Mouse (Mus musculus): ENCODE results near the gene Cat. TPM values are rescaled to one million over a fixed set of nuclear protein-coding genes. Genes with fewer than 3 reads are reported as not detected.

Cat gene
- polyA plus RNA-seq (2014; fragmentation: Illumina TruSeq; extraction: RNeasy Lipid Tissue Mini Kit (QIAGEN cat#74804); ENCODE audit: low read depth, low replicate concordance): 2,892 TPM

DNA sequence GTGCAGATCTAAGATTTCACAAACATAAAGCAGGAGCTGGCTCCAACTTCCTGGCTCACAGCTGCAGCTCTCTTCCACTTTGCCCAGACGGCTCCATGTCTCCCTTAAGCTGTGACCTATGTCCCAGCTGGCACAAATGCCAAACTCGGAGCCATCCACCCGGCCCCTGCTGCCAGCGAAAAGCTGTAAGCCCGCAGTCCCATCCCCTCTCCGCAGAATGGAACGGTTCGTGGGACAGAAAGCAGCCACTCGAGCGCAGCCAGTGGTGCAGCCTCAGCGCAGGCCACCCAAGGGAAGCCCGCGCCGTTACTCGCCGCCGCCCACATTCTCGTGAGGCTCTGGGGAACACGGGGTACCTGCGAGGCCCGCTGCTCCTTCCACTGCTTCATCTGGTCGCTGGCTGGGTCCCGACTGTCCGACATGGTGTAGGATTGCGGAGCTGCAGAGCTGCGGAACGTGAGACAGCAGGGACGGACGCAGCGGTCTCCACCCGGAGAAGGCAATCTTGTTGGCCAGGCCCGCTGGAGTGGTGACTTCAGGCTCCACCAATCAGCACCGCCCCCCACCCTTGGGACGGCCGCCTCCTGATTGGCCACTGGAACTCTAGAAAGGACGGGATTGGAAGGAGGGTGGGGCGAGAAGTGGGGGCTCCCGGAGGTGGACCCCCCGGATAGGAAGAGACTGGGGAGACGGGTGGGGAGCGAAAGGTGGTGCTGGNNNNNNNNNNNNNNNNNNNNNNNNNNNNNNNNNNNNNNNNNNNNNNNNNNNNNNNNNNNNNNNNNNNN is at the start of gene Cat:
Gene Cat, minus strand, starts transcription at position 544 of the 785 bp plus-strand sequence.

DNA sequence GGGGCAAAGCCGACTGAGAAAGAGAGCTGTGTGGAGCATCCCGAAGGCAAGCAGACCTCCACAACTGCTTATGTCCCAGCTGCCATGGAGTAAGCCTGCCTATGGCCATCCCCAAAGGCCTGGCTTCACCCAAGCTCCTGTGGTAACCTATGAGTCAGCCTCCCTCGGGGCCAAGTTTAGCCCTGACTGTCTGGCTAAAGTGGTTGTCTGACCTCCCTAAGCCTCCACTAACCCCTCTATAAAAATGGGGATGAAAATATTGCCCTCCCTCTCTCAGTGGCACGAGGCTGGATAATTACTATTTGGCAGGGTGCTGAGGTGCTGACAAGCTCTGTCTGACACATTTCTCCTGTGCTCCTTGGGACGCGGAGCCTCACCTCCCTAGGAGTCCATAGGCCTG is 73.6 kb downstream of the Cat start, which contains the start of gene Elf5:
Gene Elf5, plus strand, starts transcription at position 341 of the 400 bp plus-strand sequence.

Other genes with a start within 250 kb of the Cat start
- 1.3 TPM for gene Ehf, start 181.9 kb downstream of the Cat start, polyA plus RNA-seq (2014; fragmentation: Illumina TruSeq; extraction: RNeasy Lipid Tissue Mini Kit (QIAGEN cat#74804); ENCODE audit: low read depth, low replicate concordance)
- gene Elf5, start 73.5 kb downstream of the Cat start, polyA plus RNA-seq (2014; fragmentation: Illumina TruSeq; extraction: RNeasy Lipid Tissue Mini Kit (QIAGEN cat#74804); ENCODE audit: low read depth, low replicate concordance): not detected
- gene Abtb2, start 81.2 kb upstream of the Cat start, polyA plus RNA-seq (2014; fragmentation: Illumina TruSeq; extraction: RNeasy Lipid Tissue Mini Kit (QIAGEN cat#74804); ENCODE audit: low read depth, low replicate concordance): 2.4 TPM

Data from liver, adult 10 weeks (tissue).